Mouse (Mus musculus) CD4-positive naive resting alpha-beta T cell, adult 76 days (primary cell): ENCODE measurements around the gene Sergef. TPM values are rescaled to one million over a fixed set of nuclear protein-coding genes. Genes with fewer than 3 reads are reported as not detected.

Experiments used
- total RNA-seq: library from RNA; stranded (reverse); gene quantifications from one replicate; pipeline ENCODE4 v1.2.4, GENCODE M21; 2023

The Sergef gene
- 22.1 TPM for total RNA-seq

GRCm38 (mm10) chr7:46639692-46640031 is at the start of gene Sergef:
TSS of gene Sergef (minus strand) at chr7:46639807.

GRCm38 (mm10) chr7:46672160-46672672 is 32.6 kb upstream of the Sergef start, which contains the start of gene Tph1:
TSS of gene Tph1 (minus strand) at chr7:46672537.

GRCm38 (mm10) chr7:46396231-46396927 is 243.2 kb downstream of the Sergef start, which contains the start of gene Kcnc1:
TSS of gene Kcnc1 (plus strand) at chr7:46396497.

Other genes with a start within 250 kb of the Sergef start
- 0.26 TPM for gene Kcnc1, start 243.3 kb downstream of the Sergef start, total RNA-seq
- not detected for gene Tph1, start 32.7 kb upstream of the Sergef start, total RNA-seq
- 12.7 TPM for gene Saal1, start 70.9 kb upstream of the Sergef start, total RNA-seq
- not detected for gene Saa3, start 75.9 kb upstream of the Sergef start, total RNA-seq
- not detected for gene Saa4, start 92.8 kb upstream of the Sergef start, total RNA-seq
- not detected for gene Saa1, start 103.2 kb upstream of the Sergef start, total RNA-seq
- not detected for gene Saa2, start 112.0 kb upstream of the Sergef start, total RNA-seq
- gene Hps5, start 156.3 kb upstream of the Sergef start, total RNA-seq = 41.2 TPM
- gene Gtf2h1, start 156.3 kb upstream of the Sergef start, total RNA-seq = 61.1 TPM
- gene Ldha, start 201.7 kb upstream of the Sergef start, total RNA-seq = 259 TPM
- not detected for gene Ldhc, start 221.4 kb upstream of the Sergef start, total RNA-seq